Mouse (Mus musculus): Measurements from ENCODE around the gene Dnaic2.

The Dnaic2 gene

GRCm38 (mm10) chr11:114702311-114702995 is 24.8 kb upstream of the Dnaic2 start:
- DNase-seq: peak; percentile 64 to 70

GRCm38 (mm10) chr11:114702996-114703361 is 24.2 kb upstream of the Dnaic2 start:
- DNase-seq: no peak

- no peak for DNase-seq
Measured at GRCm38 (mm10) chr11:114704071-114704913, 22.9 kb upstream of the Dnaic2 start.

- DNase-seq: no peak
Measured at GRCm38 (mm10) chr11:114706358-114706757, 20.9 kb upstream of the Dnaic2 start.

GRCm38 (mm10) chr11:114711393-114711792 is 15.8 kb upstream of the Dnaic2 start:
- DNase-seq: no peak

GRCm38 (mm10) chr11:114711861-114712260 is 15.3 kb upstream of the Dnaic2 start:
- DNase-seq: no peak

GRCm38 (mm10) chr11:114714526-114714925 is 12.7 kb upstream of the Dnaic2 start:
- no peak for DNase-seq

GRCm38 (mm10) chr11:114715531-114715930 is 11.7 kb upstream of the Dnaic2 start:
- DNase-seq: no peak

- no peak for DNase-seq
Measured at GRCm38 (mm10) chr11:114720535-114720934, 6.7 kb upstream of the Dnaic2 start.

GRCm38 (mm10) chr11:114722438-114722837 is 4.8 kb upstream of the Dnaic2 start:
- DNase-seq: no peak

GRCm38 (mm10) chr11:114723030-114723429 is 4.2 kb upstream of the Dnaic2 start:
- DNase-seq: no peak

- no peak for DNase-seq
Measured at GRCm38 (mm10) chr11:114724787-114725590, 2.2 kb upstream of the Dnaic2 start.

GRCm38 (mm10) chr11:114727826-114728186 is 598 bp downstream of the Dnaic2 start:
- DNase-seq: no peak

- DNase-seq: no peak
Measured at GRCm38 (mm10) chr11:114728333-114728732, 1.1 kb downstream of the Dnaic2 start.

- DNase-seq: no peak
Measured at GRCm38 (mm10) chr11:114729832-114730363, 2.7 kb downstream of the Dnaic2 start.

GRCm38 (mm10) chr11:114731711-114732110 is 4.5 kb downstream of the Dnaic2 start:
- DNase-seq: no peak

GRCm38 (mm10) chr11:114732890-114733289 is 5.7 kb downstream of the Dnaic2 start:
- no peak for DNase-seq

- DNase-seq: no peak
Measured at GRCm38 (mm10) chr11:114736111-114736510, 8.9 kb downstream of the Dnaic2 start.

GRCm38 (mm10) chr11:114736913-114737624 is 9.9 kb downstream of the Dnaic2 start:
- peak; percentile 46 to 58 for DNase-seq

GRCm38 (mm10) chr11:114740598-114740997 is 13.4 kb downstream of the Dnaic2 start:
- DNase-seq: peak; percentile 63 to 70

- peak; percentile 13 to 27 for DNase-seq
Measured at GRCm38 (mm10) chr11:114741451-114741850, 14.2 kb downstream of the Dnaic2 start.

- DNase-seq: peak; percentile 96
Measured at GRCm38 (mm10) chr11:114745134-114745533, 17.9 kb downstream of the Dnaic2 start.
